Mouse (Mus musculus) heart, adult 2 months (tissue): ENCODE results near the gene Fermt2. TPM values are rescaled to one million over a fixed set of nuclear protein-coding genes. Genes with fewer than 3 reads are reported as not detected.

Source experiments
- DNase-seq, 2 experiments: peaks; one replicate each; pipeline ENCODE4 v3.0.0; 2021
- H3K27ac ChIP-seq: fragments of 200-600 bp; 2 replicates; pipeline ENCODE4 v1.8.1; 2022
- H3K27me3 ChIP-seq: fragments of 200-500 bp; 2 replicates; pipeline ENCODE4 v1.6.1; 2012; ENCODE audit warnings: mild to moderate bottlenecking, low read length, inconsistent platforms, mixed read lengths; ENCODE audit not compliant: control insufficient read depth, insufficient read depth
- H3K36me3 ChIP-seq: fragments of 200-500 bp; 2 replicates; pipeline ENCODE4 v1.6.1; 2012; ENCODE audit warnings: low read length, inconsistent platforms; ENCODE audit not compliant: control insufficient read depth, insufficient read depth
- H3K4me1 ChIP-seq: fragments of 200-500 bp; 2 replicates; pipeline ENCODE4 v1.6.1; 2011; ENCODE audit warnings: low read length; ENCODE audit not compliant: control insufficient read depth, insufficient read depth
- H3K4me3 ChIP-seq: fragments of 200-600 bp; 2 replicates; pipeline ENCODE4 v1.8.1; 2022
- H3K79me2 ChIP-seq: fragments of 200-500 bp; replicated peaks from 2 replicates; pipeline ENCODE4 v1.6.1; 2012; ENCODE audit warnings: mild to moderate bottlenecking, inconsistent platforms, low read length, moderate library complexity, mixed read lengths; ENCODE audit not compliant: control insufficient read depth, insufficient read depth
- H3K9ac ChIP-seq: fragments of 200-500 bp; 2 replicates; pipeline ENCODE4 v1.6.1; 2012; ENCODE audit warnings: low read depth, mild to moderate bottlenecking, control low read depth, inconsistent platforms, low read length, mixed read lengths
- CTCF ChIP-seq: fragments of 200-600 bp; IDR thresholded peaks from 2 replicates; pipeline ENCODE4 v1.8.1; 2022; ENCODE audit warnings: antibody characterized with exemption, mild to moderate bottlenecking, moderate library complexity
- EP300 ChIP-seq: fragments of 200-500 bp; IDR thresholded peaks from 2 replicates; pipeline ENCODE4 v1.6.1; 2011; ENCODE audit warnings: low read depth, low read length, control low read depth; ENCODE audit not compliant: insufficient read depth
- POLR2A ChIP-seq: fragments of 200-500 bp; IDR thresholded peaks from 2 replicates; pipeline ENCODE4 v1.6.1; 2011; ENCODE audit warnings: mild to moderate bottlenecking, low read depth, low read length, control low read depth; ENCODE audit not compliant: insufficient read depth
- WGBS: fragments of 180-500 bp; shearing (Covaris S2); methylation state at CpG from one replicate; pipeline ENCODE4 v1.1.7; 2018; 5-methylcytosine and 5-hydroxymethylcytosine counted together
- intact Hi-C: fragments of 180-260 bp; cut with DNase I; formaldehyde crosslinking; loops from one replicate; pipeline ENCODE4 v1.15.1; 2025
- polyA plus RNA-seq: library from polyadenylated mRNA; depleted of rRNA; stranded (reverse); fragments of >200 nt; gene quantifications from 2 replicates; pipeline ENCODE4 v1.2.3, GENCODE M21; 2012; rRNA removed
- total RNA-seq, 2 experiments: library from RNA; stranded (reverse); gene quantifications; 2 replicates each; pipeline ENCODE4 v1.2.3; 2021

Fermt2 gene
- total and polyA plus RNA-seq, 3 experiments = 80.7 to 250 (median 230) TPM

DNA sequence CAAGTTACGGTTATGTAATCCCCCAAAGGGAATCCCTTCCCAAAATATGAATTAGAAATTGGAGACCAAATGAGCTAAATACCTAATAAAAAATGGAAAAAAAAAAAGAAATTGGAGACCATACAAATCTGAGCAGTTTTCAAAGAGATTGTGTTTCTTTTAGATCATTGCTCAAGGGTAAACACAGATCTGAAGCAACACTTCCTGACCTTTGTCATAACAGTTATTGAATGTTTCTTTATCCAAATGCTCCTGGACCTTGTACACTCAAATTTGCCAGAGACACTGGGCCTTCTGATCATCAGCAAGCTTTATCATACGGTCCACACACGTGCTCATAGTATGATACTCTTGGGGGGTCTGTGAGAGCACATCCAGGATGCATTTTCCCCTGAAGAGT is 111.4 kb downstream of the Fermt2 start:
- DNase-seq = no peak
- H3K9ac ChIP-seq = no peak overlapping the region
- no peak overlapping the region for H3K4me3 ChIP-seq
- intact Hi-C loops = no loop called here
- 68% methylated on average over 3 of the region's 3 CpGs for WGBS
- H3K27me3 ChIP-seq = no peaks in the 10 kb centered on the region
- H3K36me3 ChIP-seq = no peaks in the 10 kb centered on the region
- no peaks in the 10 kb centered on the region for H3K79me2 ChIP-seq
- no peak for TF ChIP-seq EP300
- H3K27ac ChIP-seq = no peak overlapping the region
- no peaks in the 10 kb centered on the region for H3K4me1 ChIP-seq

DNA sequence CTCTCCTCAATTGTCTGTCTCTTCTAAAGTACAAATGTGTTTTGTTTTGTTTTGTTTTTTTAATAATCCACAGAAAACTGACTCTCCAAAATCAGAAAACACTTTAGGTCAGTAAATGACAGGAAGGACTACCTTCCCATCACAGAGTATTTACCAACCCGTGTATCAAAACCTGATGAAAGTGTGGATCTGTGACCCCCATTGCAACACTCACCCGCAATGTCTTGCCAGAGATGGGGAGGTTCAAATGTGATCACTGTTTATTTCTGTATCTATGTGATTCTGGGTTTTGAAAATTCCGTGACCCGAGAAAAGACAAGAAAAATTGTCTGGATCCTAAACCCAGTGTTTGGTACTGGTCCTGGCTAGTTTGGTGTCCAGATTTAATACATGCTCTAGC is 113.7 kb downstream of the Fermt2 start:
- H3K79me2 ChIP-seq = no peaks in the 10 kb centered on the region
- intact Hi-C loops = no loop called here
- H3K4me3 ChIP-seq = no peak overlapping the region
- no peak overlapping the region for H3K9ac ChIP-seq
- WGBS = 78% methylated on average over 4 of the region's 4 CpGs
- H3K4me1 ChIP-seq = no peaks in the 10 kb centered on the region
- H3K27me3 ChIP-seq = no peaks in the 10 kb centered on the region
- no peak for DNase-seq
- no peaks in the 10 kb centered on the region for H3K36me3 ChIP-seq
- TF ChIP-seq EP300 (no peak), POLR2A (no peak), CTCF (no peak)
- no peak overlapping the region for H3K27ac ChIP-seq

Other genes with a start within 250 kb of the Fermt2 start
- gene Ero1l, start 211.3 kb downstream of the Fermt2 start, total RNA-seq = 10 to 100 TPM; 15.6 to 22.6 TPM
- 5.0 and 11.9 TPM in 2 replicates for gene Ero1l, start 211.3 kb downstream of the Fermt2 start, polyA plus RNA-seq
- gene Psmc6, start 200.3 kb downstream of the Fermt2 start, total RNA-seq = 10 to 100 TPM; 89.7 to 93.7 TPM
- gene Psmc6, start 200.3 kb downstream of the Fermt2 start, polyA plus RNA-seq = 46.3 and 116 TPM in 2 replicates
- 10 to 100 TPM; 26.3 to 33.4 TPM for gene Styx, start 179.0 kb downstream of the Fermt2 start, total RNA-seq
- gene Styx, start 179.0 kb downstream of the Fermt2 start, polyA plus RNA-seq = 3.8 and 7.6 TPM in 2 replicates
- 10 to 100 TPM; 10.9 to 15.7 TPM for gene Gnpnat1, start 125.2 kb downstream of the Fermt2 start, total RNA-seq
- 3.6 and 6.2 TPM in 2 replicates for gene Gnpnat1, start 125.2 kb downstream of the Fermt2 start, polyA plus RNA-seq
- gene Ddhd1, start 128.0 kb upstream of the Fermt2 start, total RNA-seq = 1 to 10 TPM; 8.8 to 9.7 TPM
- 6.5 and 10.1 TPM in 2 replicates for gene Ddhd1, start 128.0 kb upstream of the Fermt2 start, polyA plus RNA-seq